In the genomic region with DNA sequence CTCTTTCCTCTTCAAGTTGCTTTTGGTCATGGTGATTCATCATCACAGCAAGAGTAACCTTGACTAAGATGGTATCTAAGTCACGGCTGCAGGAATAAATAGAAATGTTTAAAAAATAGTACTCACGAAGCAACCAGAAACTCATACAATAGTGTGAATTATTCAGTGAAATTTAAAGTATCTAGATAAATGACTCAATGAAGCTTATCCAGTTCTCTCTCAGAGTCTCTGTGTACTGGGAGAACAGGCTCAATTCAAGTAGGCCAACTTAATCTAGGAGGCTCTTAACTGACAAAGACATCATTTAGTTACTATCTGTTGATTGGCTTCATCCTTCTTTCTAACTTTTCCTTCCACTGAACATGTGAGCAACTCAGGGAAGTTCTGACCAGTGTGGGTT, we compare ENCODE assay signal across 29 mouse cellular contexts.
"Had no signal": no experiment of that assay in that cellular context is flagged by ENCODE, and none has a peak within 500 bp of the region (broad histone marks: within the 10 kb centered on the region; RNA-seq: fewer than 3 reads in every experiment).

No protein-coding gene starts in this region.

- H3K4me1 ChIP-seq: embryonic facial prominence, embryonic 10.5 days; embryonic facial prominence, embryonic 12.5 days; embryonic facial prominence, embryonic 13.5 days; embryonic facial prominence, embryonic 15.5 days; forebrain, embryonic 10.5 days; forebrain, embryonic 12.5 days; forebrain, embryonic 13.5 days; forebrain, embryonic 15.5 days; heart, embryonic 10.5 days had no signal

- H3K4me3 ChIP-seq: embryonic facial prominence, embryonic 10.5 days; embryonic facial prominence, embryonic 12.5 days; embryonic facial prominence, embryonic 13.5 days; embryonic facial prominence, embryonic 15.5 days; erythroblast, embryonic 14.5 days; forebrain, embryonic 10.5 days; forebrain, embryonic 12.5 days; forebrain, embryonic 13.5 days; forebrain, embryonic 15.5 days; gastrocnemius, adult 2 months; heart, adult 2 months; heart, embryonic 10.5 days had no signal

- H3K27me3 ChIP-seq: embryonic facial prominence, embryonic 12.5 days; embryonic facial prominence, embryonic 13.5 days; embryonic facial prominence, embryonic 15.5 days; forebrain, embryonic 12.5 days; forebrain, embryonic 13.5 days; forebrain, embryonic 15.5 days had no signal

- H3K9me3 ChIP-seq: embryonic facial prominence, embryonic 10.5 days; embryonic facial prominence, embryonic 12.5 days; embryonic facial prominence, embryonic 13.5 days; embryonic facial prominence, embryonic 15.5 days; forebrain, embryonic 10.5 days; forebrain, embryonic 12.5 days; forebrain, embryonic 13.5 days; forebrain, embryonic 15.5 days; heart, embryonic 10.5 days had no signal

- ATAC-seq: forebrain, embryonic 13.5 days; forebrain, embryonic 14.5 days; forebrain, embryonic 15.5 days; forebrain, embryonic 16.5 days; forebrain, postnatal 0 days had no signal

- DNase-seq: cerebellum, adult 8-10 months; cerebellum, adult 9-10 months; cerebellum, adult 9-11 months; cerebellum, postnatal 10 days; cerebellum, postnatal 14 days; cerebellum, postnatal 25 days; cerebellum, postnatal 36 days; embryo, embryonic 11 days; forebrain, postnatal 0 days; gastrocnemius, adult 2 months; gastrocnemius, postnatal 10 days; gastrocnemius, postnatal 14 days; gastrocnemius, postnatal 25 days; gastrocnemius, postnatal 36 days; heart, adult 11 months; heart, adult 18-20 months; heart, adult 2 months had no signal

- H3K36me3 ChIP-seq: embryonic facial prominence, embryonic 10.5 days; embryonic facial prominence, embryonic 12.5 days; embryonic facial prominence, embryonic 13.5 days; embryonic facial prominence, embryonic 15.5 days; forebrain, embryonic 10.5 days; forebrain, embryonic 12.5 days; forebrain, embryonic 15.5 days; heart, embryonic 10.5 days had no signal

- H3K27ac ChIP-seq: embryonic facial prominence, embryonic 10.5 days; embryonic facial prominence, embryonic 12.5 days; embryonic facial prominence, embryonic 13.5 days; embryonic facial prominence, embryonic 15.5 days; forebrain, embryonic 10.5 days; forebrain, embryonic 12.5 days; forebrain, embryonic 13.5 days; forebrain, embryonic 15.5 days; gastrocnemius, adult 2 months; heart, adult 2 months; heart, embryonic 10.5 days had no signal
